Mouse (Mus musculus): ENCODE data around the gene Aox2. TPM values are rescaled to one million over a fixed set of nuclear protein-coding genes. Genes with fewer than 3 reads are reported as not detected.

Aox2 gene
- polyA plus RNA-seq, 1 experiment from 2014 or later, result 0.04 TPM

DNA sequence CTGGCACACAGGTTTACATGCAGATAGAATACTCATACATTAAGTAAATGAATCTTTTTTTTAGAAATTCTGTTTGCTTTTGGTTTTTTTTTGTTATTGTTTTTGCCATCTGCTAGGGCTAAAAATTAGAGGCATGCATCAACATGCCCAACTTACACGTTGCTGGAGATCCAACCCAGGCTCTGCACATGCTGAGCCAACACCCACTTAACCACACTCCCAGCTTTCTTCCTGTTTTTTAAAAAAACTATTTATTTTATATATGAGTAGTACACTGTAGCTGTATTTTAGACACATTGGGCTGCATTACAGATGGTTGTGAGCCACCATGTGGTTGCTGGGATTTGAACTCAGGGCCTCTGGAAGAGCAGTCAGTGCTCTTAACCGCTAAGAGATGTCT, 137.9 kb downstream of the Aox2 start:
- no peak overlapping the region for H3K4me3 ChIP-seq
- H3K4me2 ChIP-seq (replicated peaks), result no peak overlapping the region
- no peaks in the 10 kb centered on the region for H3K27me3 ChIP-seq
- WGBS, result 91% methylated on average over 2 of the region's 2 CpGs
- peaks cover 2% of the 10 kb centered on the region for H3K4me1 ChIP-seq
- H3K27ac ChIP-seq, result no peak overlapping the region
- no peak overlapping the region for H3K9ac ChIP-seq
- peaks cover 85% of the 10 kb centered on the region for H3K36me3 ChIP-seq
- no peaks in the 10 kb centered on the region for H3K9me3 ChIP-seq (replicated peaks)
- ATAC-seq (ENCODE audit: low FRiP score), result no peak

DNA sequence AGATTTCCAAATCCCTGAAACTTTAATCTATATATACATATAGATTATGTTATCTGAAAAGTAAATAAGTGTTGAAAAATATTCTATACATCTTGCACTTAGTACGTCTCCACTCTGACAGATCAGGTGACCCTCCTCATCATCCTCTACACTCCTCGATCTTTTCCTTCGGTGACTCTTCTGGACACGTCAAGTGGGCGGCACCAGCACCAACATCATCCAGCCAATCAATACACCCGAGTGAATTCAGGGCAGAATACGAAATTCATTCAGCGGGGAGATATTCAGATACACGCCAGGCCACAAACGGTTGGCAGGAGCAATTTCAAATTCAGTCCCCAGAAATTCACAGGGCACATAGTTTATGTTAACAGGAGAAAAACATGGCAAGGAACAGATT, 141.9 kb downstream of the Aox2 start:
- peaks cover 20% of the 10 kb centered on the region for H3K4me1 ChIP-seq
- no peak for ATAC-seq (ENCODE audit: low FRiP score)
- H3K4me2 ChIP-seq (replicated peaks), result no peak overlapping the region
- H3K36me3 ChIP-seq, result peaks cover 55% of the 10 kb centered on the region
- no peaks in the 10 kb centered on the region for H3K9me3 ChIP-seq (replicated peaks)
- H3K27me3 ChIP-seq, result no peaks in the 10 kb centered on the region
- H3K9ac ChIP-seq, result no peak overlapping the region
- WGBS, result 89% methylated on average over 10 of the region's 10 CpGs
- no peak overlapping the region for H3K27ac ChIP-seq
- no peak overlapping the region for H3K4me3 ChIP-seq

DNA sequence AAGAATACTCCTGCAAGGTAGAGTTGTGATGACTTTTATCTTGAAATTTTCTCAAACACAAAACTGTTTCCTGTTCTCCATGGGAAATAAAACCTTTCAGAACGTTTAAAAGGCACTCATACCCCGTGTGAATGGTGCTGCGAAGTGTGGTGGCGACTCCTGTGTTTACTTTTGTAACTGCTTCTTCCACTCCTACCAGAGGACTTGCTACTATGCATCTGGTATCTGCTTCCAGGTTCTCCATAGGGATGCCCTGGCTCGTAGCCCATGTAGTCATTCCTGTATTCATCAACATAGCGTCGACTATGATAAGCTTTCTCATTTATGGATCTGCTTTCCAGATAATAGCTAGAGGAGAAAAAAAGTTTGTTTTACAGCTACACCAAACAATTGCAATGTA, 142.8 kb downstream of the Aox2 start:
- WGBS, result 82% methylated on average over 7 of the region's 7 CpGs
- H3K4me1 ChIP-seq, result peaks cover 20% of the 10 kb centered on the region
- H3K4me2 ChIP-seq (replicated peaks), result 0 out of 2 replicates have a peak overlapping the region, but pooled peaks have one; percentile 8
- no peaks in the 10 kb centered on the region for H3K27me3 ChIP-seq
- no peaks in the 10 kb centered on the region for H3K9me3 ChIP-seq (replicated peaks)
- no peak overlapping the region for H3K9ac ChIP-seq
- ATAC-seq (ENCODE audit: low FRiP score), result no peak
- no peak overlapping the region for H3K4me3 ChIP-seq
- peaks cover 48% of the 10 kb centered on the region for H3K36me3 ChIP-seq
- H3K27ac ChIP-seq, result no peak overlapping the region

- Histone ChIP-seq H3K4me3 (peak overlapping the region; percentile 100), H3K4me1 (peaks cover 20% of the 10 kb centered on the region), H3K9me3 (replicated peaks) (no peaks in the 10 kb centered on the region), H3K4me2 (replicated peaks) (peak overlapping the region; percentile 72), H3K9ac (peak overlapping the region; percentile 100), H3K36me3 (peaks cover 31% of the 10 kb centered on the region), H3K27me3 (no peaks in the 10 kb centered on the region), H3K27ac (peak overlapping the region; percentile 99; the same call in 1 of the 2 replicates)
- 0 out of 2 replicates have a peak, but pooled peaks have one; percentile 41 for ATAC-seq (ENCODE audit: low FRiP score)
- 15% methylated on average over 13 of the region's 13 CpGs for WGBS
Observed at GRCm38 (mm10) chr1:58422879-58423278, 144.8 kb downstream of the Aox2 start.

GRCm38 (mm10) chr1:58423371-58424248, 145.5 kb downstream of the Aox2 start, which contains the start of gene Clk1:
Gene Clk1 (minus strand): TSS chr1:58424066.
- H3K27ac ChIP-seq, result peak within 1 kb of the TSS; percentile 99
- WGBS, result under 1% methylated on average over 79 of the region's 79 CpGs
- no peaks in the 10 kb centered on the region for H3K27me3 ChIP-seq
- peaks cover 20% of the 10 kb centered on the region for H3K4me1 ChIP-seq
- peaks cover 24% of the 10 kb centered on the region for H3K36me3 ChIP-seq
- peak within 1 kb of the TSS; percentile 100 for H3K9ac ChIP-seq
- H3K9me3 ChIP-seq (replicated peaks), result no peaks in the 10 kb centered on the region
- H3K4me2 ChIP-seq (replicated peaks), result peak within 1 kb of the TSS; percentile 72
- H3K4me3 ChIP-seq, result peak within 1 kb of the TSS; percentile 100
- ATAC-seq (ENCODE audit: low FRiP score), result peak; percentile 97

DNA sequence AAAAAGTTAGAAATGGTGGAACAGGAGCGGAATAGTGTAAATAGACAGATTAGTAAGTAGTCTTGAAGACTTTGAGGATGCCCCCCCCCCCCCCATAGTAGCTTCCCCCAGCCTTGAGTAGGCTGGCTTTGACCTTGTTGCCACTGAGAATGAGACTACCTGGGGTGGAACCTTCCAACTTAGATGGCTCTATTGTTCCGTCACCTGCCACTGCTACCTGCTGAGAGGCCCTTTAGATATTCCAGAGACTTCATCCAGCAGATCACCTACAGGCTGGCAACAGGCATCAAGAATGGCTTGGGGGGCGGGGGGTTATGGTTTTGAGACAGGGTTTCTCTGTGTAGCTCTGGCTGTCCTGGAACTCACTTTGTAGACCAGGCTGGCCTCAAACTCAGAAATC, 146.4 kb downstream of the Aox2 start:
- 76% methylated on average over 3 of the region's 3 CpGs for WGBS
- Histone ChIP-seq H3K9me3 (replicated peaks) (no peaks in the 10 kb centered on the region), H3K27me3 (no peaks in the 10 kb centered on the region), H3K4me1 (peaks cover 20% of the 10 kb centered on the region), H3K4me2 (replicated peaks) (no peak overlapping the region), H3K36me3 (peaks cover 15% of the 10 kb centered on the region), H3K9ac (no peak overlapping the region), H3K27ac (no peak overlapping the region), H3K4me3 (no peak overlapping the region)
- no peak for ATAC-seq (ENCODE audit: low FRiP score)

Other genes with a start within 250 kb of the Aox2 start
- gene Aox1, start 248.4 kb upstream of the Aox2 start, polyA plus RNA-seq (2016; fragmentation: Nextera tagmentation; extraction: Ambion mirVana), result 0.17 and 0.34 TPM in 2 replicates
- gene Aox3, start 165.2 kb upstream of the Aox2 start, polyA plus RNA-seq (2016; fragmentation: Nextera tagmentation; extraction: Ambion mirVana), result not detected in 2 replicates
- gene Aox4, start 67.9 kb upstream of the Aox2 start, polyA plus RNA-seq (2016; fragmentation: Nextera tagmentation; extraction: Ambion mirVana), result 0.04 TPM in 1 of 2 replicates, not detected in the other
- 436 and 455 TPM in 2 replicates for gene Bzw1, start 114.6 kb downstream of the Aox2 start, polyA plus RNA-seq (2016; fragmentation: Nextera tagmentation; extraction: Ambion mirVana)
- gene Clk1, start 145.7 kb downstream of the Aox2 start, polyA plus RNA-seq (2016; fragmentation: Nextera tagmentation; extraction: Ambion mirVana), result 182 and 205 TPM in 2 replicates
- 48.9 and 51.7 TPM in 2 replicates for gene Nif3l1, start 166.8 kb downstream of the Aox2 start, polyA plus RNA-seq (2016; fragmentation: Nextera tagmentation; extraction: Ambion mirVana)
- 43.9 and 48.2 TPM in 2 replicates for gene Ppil3, start 167.2 kb downstream of the Aox2 start, polyA plus RNA-seq (2016; fragmentation: Nextera tagmentation; extraction: Ambion mirVana)
- 34.0 and 34.4 TPM in 2 replicates for gene Orc2, start 226.8 kb downstream of the Aox2 start, polyA plus RNA-seq (2016; fragmentation: Nextera tagmentation; extraction: Ambion mirVana)

Measured in hindbrain, embryonic 12.5 days (tissue).